Mouse (Mus musculus) thymus, adult 2 months (tissue): Measurements from ENCODE around the gene Gm20388. TPM values are rescaled to one million over a fixed set of nuclear protein-coding genes. Genes with fewer than 3 reads are reported as not detected.

Experiments
- DNase-seq: peaks from one replicate; pipeline ENCODE4 v3.0.0; 2021
- H3K27ac ChIP-seq: fragments of 200-500 bp; 2 replicates; pipeline ENCODE4 v1.5.1; 2012; ENCODE audit warnings: low read length, control low read depth; ENCODE audit not compliant: control insufficient read depth, insufficient read depth
- H3K27me3 ChIP-seq: fragments of 200-500 bp; 2 replicates; pipeline ENCODE4 v1.6.1; 2012; ENCODE audit warnings: mild to moderate bottlenecking, low read length, moderate library complexity, mixed read lengths; ENCODE audit not compliant: control insufficient read depth, insufficient read depth
- H3K36me3 ChIP-seq: fragments of 200-500 bp; 2 replicates; pipeline ENCODE4 v1.6.1; 2012; ENCODE audit warnings: mild to moderate bottlenecking, low read length, moderate library complexity; ENCODE audit not compliant: control insufficient read depth, insufficient read depth
- H3K4me1 ChIP-seq: fragments of 200-500 bp; replicated peaks from 2 replicates; pipeline ENCODE4 v1.6.1; 2012; ENCODE audit warnings: low read length; ENCODE audit not compliant: control insufficient read depth, insufficient read depth
- H3K4me3 ChIP-seq: fragments of 200-500 bp; 2 replicates; pipeline ENCODE4 v1.5.1; 2012; ENCODE audit warnings: mild to moderate bottlenecking, low read length, control low read depth, moderate library complexity; ENCODE audit not compliant: control insufficient read depth, insufficient read depth
- CTCF ChIP-seq: fragments of 200-500 bp; IDR thresholded peaks from 2 replicates; pipeline ENCODE4 v1.5.1; 2012; ENCODE audit warnings: mild to moderate bottlenecking, control low read depth, low read length, moderate library complexity, borderline replicate concordance; ENCODE audit not compliant: control insufficient read depth, poor library complexity, insufficient read depth; ENCODE audit errors: extremely low read depth
- POLR2A ChIP-seq: fragments of 200-500 bp; IDR thresholded peaks from 2 replicates; pipeline ENCODE4 v1.6.1; 2012; ENCODE audit warnings: mild to moderate bottlenecking, low read length, control low read depth, moderate library complexity; ENCODE audit not compliant: control insufficient read depth, poor library complexity, insufficient read depth; ENCODE audit errors: extremely low read depth
- WGBS: fragments of 180-500 bp; shearing (Covaris S2); methylation state at CpG from one replicate; pipeline ENCODE4 v1.1.7; 2018; 5-methylcytosine and 5-hydroxymethylcytosine counted together
- polyA plus RNA-seq: library from polyadenylated mRNA; depleted of rRNA; stranded (reverse); fragments of >200 nt; gene quantifications from 2 replicates; pipeline ENCODE4 v1.2.3, GENCODE M21; 2012

The Gm20388 gene
- polyA plus RNA-seq, 1 experiment: 103 TPM

DNA sequence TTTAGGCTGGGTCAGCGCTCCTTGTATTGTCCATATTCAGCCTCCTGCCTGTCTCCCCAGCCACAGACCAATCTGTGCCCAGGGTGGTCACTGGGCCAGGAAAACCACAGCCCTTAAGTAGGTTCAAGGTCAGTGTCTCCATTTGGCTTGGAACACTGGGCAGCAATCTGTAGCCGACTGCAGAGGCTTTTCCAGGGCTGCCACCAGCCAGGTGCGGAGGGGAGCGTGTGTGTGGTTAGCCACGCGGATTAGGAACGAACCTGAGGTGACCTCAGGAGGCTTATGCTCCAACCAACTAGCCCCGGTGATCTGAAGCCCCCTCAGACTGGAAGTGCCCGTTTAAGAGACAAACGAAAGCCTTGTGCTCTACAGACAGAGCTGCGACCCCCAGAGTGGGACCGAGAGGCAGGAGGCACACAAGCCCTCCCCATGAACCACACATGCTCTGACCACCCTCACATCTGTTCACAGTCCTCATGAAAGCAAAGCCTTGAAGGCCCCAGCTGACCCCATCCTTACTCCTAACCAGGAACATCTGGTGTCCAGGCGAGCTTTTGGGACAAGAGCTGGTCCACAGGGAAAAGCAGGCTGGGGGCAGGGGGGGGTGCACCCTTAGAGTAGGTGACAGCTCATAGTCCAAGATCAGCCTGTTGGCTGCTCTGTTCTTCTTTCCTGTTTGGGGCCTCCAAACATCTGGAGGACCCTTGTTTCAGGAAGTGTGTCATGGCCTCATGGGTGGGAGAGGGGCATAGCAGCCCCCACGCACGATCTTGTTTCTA, 2737.7 kb downstream of the Gm20388 start:
- 82% methylated on average over 15 of the region's 15 CpGs for WGBS
- Histone ChIP-seq H3K36me3 (peaks cover 42% of the 10 kb centered on the region), H3K27me3 (no peaks in the 10 kb centered on the region)

DNA sequence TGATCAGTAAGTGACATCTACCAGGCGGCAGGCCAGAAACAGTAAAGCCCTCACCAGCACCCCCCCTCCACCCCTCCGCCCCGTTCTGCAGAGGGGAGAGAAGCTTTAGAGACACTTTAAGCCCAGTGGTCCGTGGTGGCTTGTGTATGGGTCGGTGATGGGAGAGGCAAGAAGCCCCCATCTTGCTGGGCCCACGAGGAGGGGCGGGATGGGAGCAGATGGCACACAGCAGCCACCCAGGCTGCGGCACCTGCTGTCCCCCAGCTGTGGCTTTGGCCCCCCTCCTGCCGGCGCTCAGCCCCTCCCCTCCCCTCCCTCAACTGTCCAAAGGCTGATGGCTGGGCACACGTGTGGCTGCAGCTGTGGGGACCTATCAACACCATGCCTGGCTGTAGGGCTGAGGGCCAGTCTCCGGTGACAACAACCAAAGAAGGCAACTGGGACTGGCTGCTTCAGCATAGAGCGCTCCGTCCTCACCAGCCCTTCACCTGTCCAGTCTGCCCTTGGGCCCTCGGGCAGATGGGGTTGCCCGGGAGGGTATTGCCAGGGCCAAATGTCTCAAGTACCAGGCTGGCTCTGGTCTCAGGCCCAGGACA, 2740.8 kb downstream of the Gm20388 start:
- Histone ChIP-seq H3K27ac (no peak overlapping the region), H3K27me3 (no peaks in the 10 kb centered on the region), H3K36me3 (peaks cover 27% of the 10 kb centered on the region), H3K4me3 (no peak overlapping the region), H3K4me1 (no peaks in the 10 kb centered on the region)
- DNase-seq: no peak
- WGBS: 66% methylated on average over 16 of the region's 16 CpGs
- TF ChIP-seq CTCF (no peak), POLR2A (no peak)

More for the DNA sequence above, 2737.7 kb downstream of the Gm20388 start:
- no peak overlapping the region for H3K4me3 ChIP-seq
- no peak for DNase-seq
- H3K27ac ChIP-seq: no peak overlapping the region
- H3K4me1 ChIP-seq: no peaks in the 10 kb centered on the region
- TF ChIP-seq CTCF: no peak
- no peak for TF ChIP-seq POLR2A

DNA sequence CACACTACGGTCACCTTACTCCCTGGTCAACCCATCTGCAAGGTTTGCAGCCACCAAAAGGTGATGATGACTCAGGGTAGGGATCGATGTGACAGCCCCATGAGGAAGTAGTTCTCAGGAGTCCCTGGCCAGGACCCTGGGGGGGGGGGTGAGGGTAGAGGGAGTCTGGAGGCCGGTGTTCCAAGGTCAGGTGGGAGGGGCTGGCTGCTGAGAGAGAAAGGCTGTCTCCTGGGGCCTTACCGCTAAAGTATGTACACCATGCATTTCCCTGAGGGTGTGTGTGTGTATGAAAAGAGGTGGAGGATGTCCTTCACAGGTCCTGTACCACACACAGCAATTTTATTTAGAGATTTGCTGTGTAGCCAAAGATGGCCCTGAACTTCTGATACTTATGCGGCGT, 2742.0 kb downstream of the Gm20388 start:
- Histone ChIP-seq H3K27me3 (no peaks in the 10 kb centered on the region), H3K27ac (no peak overlapping the region), H3K36me3 (peaks cover 22% of the 10 kb centered on the region), H3K4me3 (no peak overlapping the region), H3K4me1 (no peaks in the 10 kb centered on the region)
- TF ChIP-seq POLR2A (no peak), CTCF (no peak)
- 77% methylated on average over 6 of the region's 6 CpGs for WGBS
- no peak for DNase-seq

DNA sequence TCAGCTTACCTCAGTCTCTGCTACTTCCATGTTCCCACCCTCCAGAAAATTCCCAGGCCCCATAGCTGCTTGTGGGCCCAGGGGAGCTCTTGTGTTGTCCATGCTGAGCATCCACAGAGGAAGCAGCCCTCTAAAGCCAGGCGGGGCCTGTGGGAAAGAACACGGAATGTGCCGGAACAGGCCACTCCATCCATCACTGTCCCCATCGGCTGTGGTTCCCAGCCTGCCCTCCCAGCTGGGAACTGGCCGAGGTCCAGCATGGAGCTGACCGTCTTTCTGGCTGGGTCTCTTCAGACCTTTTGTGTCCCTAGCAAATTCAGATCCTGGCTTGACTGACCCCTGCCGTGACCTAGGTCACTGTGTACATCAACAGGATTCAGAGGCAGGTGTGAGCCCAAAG, 2744.1 kb downstream of the Gm20388 start:
- no peak for DNase-seq
- Histone ChIP-seq H3K27ac (no peak overlapping the region), H3K27me3 (no peaks in the 10 kb centered on the region), H3K4me3 (no peak overlapping the region), H3K4me1 (no peaks in the 10 kb centered on the region), H3K36me3 (peaks cover 9% of the 10 kb centered on the region; the same call in 1 of the 2 replicates)
- TF ChIP-seq POLR2A (no peak), CTCF (no peak)
- 98% methylated on average over 7 of the region's 7 CpGs for WGBS

DNA sequence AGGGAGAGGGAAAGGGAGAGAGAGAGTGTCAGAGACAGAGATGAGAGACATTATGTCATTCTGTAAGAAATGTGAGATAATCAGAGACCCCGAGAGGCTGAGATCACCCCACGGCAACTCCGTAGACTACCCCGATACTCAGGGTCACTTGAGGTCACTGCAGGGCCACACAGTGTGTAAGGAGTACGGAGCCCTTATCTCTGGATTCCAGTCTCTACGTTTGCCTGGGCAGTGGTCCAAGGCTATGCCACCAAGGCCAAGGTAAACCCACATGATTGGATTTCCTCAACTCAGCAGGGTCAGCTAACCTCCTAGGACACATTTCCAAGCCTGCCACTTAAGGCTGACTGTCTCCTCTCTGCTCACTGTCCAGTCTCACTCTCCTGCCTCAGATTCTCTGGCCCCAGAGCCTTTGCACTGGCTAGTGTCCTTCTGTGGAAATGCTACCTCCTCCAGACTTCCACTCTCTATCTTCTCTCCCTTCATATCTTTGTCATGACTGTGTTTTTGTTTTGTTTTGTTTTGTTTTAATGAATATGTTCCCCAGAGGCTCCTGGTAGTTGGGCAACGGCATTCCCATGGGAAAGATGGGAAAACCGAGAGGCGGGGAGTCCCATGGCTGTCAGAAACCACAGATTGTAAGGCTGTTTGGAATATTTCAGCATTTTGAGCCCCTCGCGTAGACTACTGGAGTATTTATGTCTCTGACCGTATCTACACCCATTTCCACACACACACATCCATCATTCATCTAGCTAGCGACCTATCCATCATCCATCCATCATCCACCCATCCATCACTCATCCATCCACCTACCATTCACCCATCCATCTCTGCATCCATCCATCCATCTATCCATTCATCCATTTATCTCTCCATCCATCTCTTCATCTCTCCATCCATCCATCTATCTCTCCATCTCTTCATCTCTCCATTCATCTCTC, 2745.7 kb downstream of the Gm20388 start:
- no peaks in the 10 kb centered on the region for H3K27me3 ChIP-seq
- 94% methylated on average over 13 of the region's 13 CpGs for WGBS
- DNase-seq: no peak
- TF ChIP-seq CTCF (no peak), POLR2A (no peak)
- H3K27ac ChIP-seq: no peak overlapping the region
- 0 out of 2 replicates have a peak, but pooled peaks cover 1% of the 10 kb centered on the region for H3K4me1 ChIP-seq
- H3K4me3 ChIP-seq: no peak overlapping the region
- peaks cover 5% of the 10 kb centered on the region; the same call in 1 of the 2 replicates for H3K36me3 ChIP-seq
